Mouse (Mus musculus) G1E (cell line): ENCODE measurements around the gene Vps13d. TPM values are rescaled to one million over a fixed set of nuclear protein-coding genes. Genes with fewer than 3 reads are reported as not detected.

Source experiments
- ATAC-seq: 2 replicates; pipeline ENCODE4 v1.8.0; 2016; ENCODE audit warnings: mild to moderate bottlenecking; ENCODE audit not compliant: insufficient number of reproducible peaks, poor library complexity, low FRiP score, severe bottlenecking; ENCODE audit errors: extremely low read depth
- DNase-seq: peaks from one replicate; pipeline ENCODE4 v3.0.0; 2012; ENCODE audit warnings: low spot score
- H3K27me3 ChIP-seq: 2 replicates; pipeline ENCODE4 v1.6.1; 2012; ENCODE audit warnings: mild to moderate bottlenecking, low read length, inconsistent platforms; ENCODE audit not compliant: insufficient read depth
- H3K36me3 ChIP-seq: replicated peaks from 2 replicates; pipeline ENCODE3; 2012; ENCODE audit warnings: mild to moderate bottlenecking, inconsistent platforms
- H3K4me1 ChIP-seq: 2 replicates; pipeline ENCODE4 v1.6.1; 2012; ENCODE audit warnings: low read depth, low read length, inconsistent platforms, mixed read lengths; ENCODE audit not compliant: insufficient read depth
- H3K4me3 ChIP-seq: 2 replicates; pipeline ENCODE4 v1.5.1; 2012; ENCODE audit warnings: low read depth, mild to moderate bottlenecking, inconsistent platforms, low read length, moderate library complexity, mixed read lengths
- H3K9me3 ChIP-seq: replicated peaks from 2 replicates; pipeline ENCODE4 v1.6.1; 2012; ENCODE audit warnings: inconsistent platforms
- CTCF ChIP-seq: IDR thresholded peaks from 2 replicates; pipeline ENCODE4 v1.5.1; 2012; ENCODE audit warnings: low read depth, low read length, inconsistent platforms, mixed read lengths
- GATA1 ChIP-seq: IDR thresholded peaks from 2 replicates; pipeline ENCODE4 v1.6.1; 2012; ENCODE audit warnings: borderline replicate concordance, low read length, inconsistent platforms, mixed read lengths
- GATA2 ChIP-seq: IDR thresholded peaks from 2 replicates; pipeline ENCODE4 v1.6.1; 2012; ENCODE audit warnings: low read depth, low read length, inconsistent platforms, borderline replicate concordance
- POLR2AphosphoS5 ChIP-seq: IDR thresholded peaks from 2 replicates; pipeline ENCODE4 v1.6.1; 2012; ENCODE audit warnings: low read depth, low read length, inconsistent platforms; ENCODE audit not compliant: insufficient replicate concordance
- TAL1 ChIP-seq: conservative IDR thresholded peaks from 2 replicates; pipeline ENCODE4 v1.6.1; 2012; ENCODE audit warnings: low read depth, low read length, inconsistent platforms, mixed read lengths
- polyA plus RNA-seq: library from polyadenylated mRNA; stranded (reverse); fragments of >175 nt; gene quantifications from 2 replicates; pipeline ENCODE4 v1.2.3, GENCODE M21; 2012
- total RNA-seq, 2 experiments: library from RNA; stranded (forward) in 1 of 2; stranded (reverse) in 1 of 2; fragments of 200-1000 nt in 1 of 2; fragments of >200 nt in 1 of 2; fragmentation: Nextera tagmentation in 1 of 2; gene quantifications; 2 replicates each; pipeline ENCODE4 v1.2.3; 2014 to 2017

The Vps13d gene
- total and polyA plus RNA-seq, 3 experiments = 7.7 to 38.8 (median 34.7) TPM

DNA sequence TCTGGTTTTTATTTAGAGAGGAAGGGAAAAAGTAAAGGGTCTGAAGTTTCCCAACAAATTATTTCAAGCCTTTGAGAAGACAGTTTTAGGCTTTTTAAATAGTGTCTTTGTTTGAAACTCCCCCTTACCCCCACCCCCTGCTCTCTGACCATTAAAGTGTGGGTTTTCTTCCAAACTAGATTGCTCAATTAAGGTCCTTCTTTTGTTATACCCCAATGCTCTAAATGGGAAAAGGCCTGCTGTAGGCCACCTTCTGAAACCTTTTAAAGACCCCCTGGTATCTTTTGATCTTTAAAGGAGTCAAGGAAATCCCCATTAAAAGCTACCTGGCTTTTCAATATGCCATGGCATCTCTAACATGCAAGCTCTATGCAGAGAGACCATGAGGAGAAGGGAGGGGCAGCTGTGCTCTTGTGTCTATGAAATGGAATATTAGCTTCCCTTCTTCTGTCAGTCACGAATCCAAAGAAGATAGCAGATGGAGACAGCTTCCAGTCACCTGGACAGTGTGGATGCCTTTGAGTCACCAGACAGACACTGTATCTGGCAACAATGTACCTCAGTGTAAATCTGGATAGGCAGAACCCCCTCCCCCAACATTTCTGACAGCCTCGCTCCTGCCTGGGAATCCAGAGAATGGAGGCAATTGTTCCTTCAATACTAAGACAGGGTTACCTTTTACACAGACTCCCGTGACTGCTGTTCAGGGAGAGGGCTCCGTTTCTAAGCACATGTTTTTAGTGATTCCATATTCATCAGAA is 143.4 kb downstream of the Vps13d start:
- Histone ChIP-seq H3K36me3 (peaks cover 79% of the 10 kb centered on the region), H3K9me3 (no peaks in the 10 kb centered on the region), H3K27me3 (no peaks in the 10 kb centered on the region), H3K4me1 (peaks cover 11% of the 10 kb centered on the region), H3K4me3 (no peak overlapping the region)
- TF ChIP-seq TAL1 = no peak
- no peak for TF ChIP-seq GATA1
- TF ChIP-seq POLR2AphosphoS5 = no peak
- TF ChIP-seq CTCF = no peak
- no peak for TF ChIP-seq GATA2
- DNase-seq = no peak
- ATAC-seq = no peak

DNA sequence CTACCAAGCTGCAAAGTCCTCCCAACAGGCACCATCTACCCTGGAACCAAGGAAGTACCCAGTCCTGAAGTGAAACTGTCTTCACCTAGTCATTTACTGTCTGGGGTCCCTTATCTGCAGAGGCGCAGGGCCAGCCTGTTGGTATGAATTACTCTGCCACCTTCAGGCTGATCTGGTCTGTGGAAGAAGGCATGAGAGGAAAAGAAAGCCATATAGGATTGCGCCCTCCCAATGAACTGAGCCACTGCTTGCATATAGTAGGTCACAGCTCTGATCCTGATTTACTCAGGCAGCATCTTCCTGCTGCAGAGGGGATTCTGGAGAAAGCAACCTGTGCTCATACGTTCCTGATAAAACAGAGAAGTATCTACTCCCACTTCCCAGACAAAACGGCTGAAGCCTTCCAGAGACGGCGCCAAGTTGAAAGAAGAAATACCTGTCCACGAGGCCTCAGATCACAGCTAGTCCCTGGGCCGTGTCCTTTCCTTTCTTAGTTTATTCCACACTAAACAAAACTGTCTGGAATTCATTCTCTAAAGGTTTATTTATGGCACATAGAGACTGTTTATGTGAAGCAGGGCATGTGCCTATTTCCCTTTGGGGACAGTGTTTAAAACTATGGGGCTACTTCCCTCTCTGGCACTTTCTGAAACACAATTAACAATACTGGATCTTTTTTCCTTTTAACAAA is 144.1 kb downstream of the Vps13d start:
- Histone ChIP-seq H3K4me3 (no peak overlapping the region), H3K36me3 (peaks cover 78% of the 10 kb centered on the region), H3K4me1 (peaks cover 10% of the 10 kb centered on the region), H3K27me3 (no peaks in the 10 kb centered on the region), H3K9me3 (no peaks in the 10 kb centered on the region)
- ATAC-seq = no peak
- TF ChIP-seq CTCF = no peak
- no peak for TF ChIP-seq TAL1
- no peak for TF ChIP-seq GATA1
- no peak for TF ChIP-seq GATA2
- no peak for TF ChIP-seq POLR2AphosphoS5
- no peak for DNase-seq

DNA sequence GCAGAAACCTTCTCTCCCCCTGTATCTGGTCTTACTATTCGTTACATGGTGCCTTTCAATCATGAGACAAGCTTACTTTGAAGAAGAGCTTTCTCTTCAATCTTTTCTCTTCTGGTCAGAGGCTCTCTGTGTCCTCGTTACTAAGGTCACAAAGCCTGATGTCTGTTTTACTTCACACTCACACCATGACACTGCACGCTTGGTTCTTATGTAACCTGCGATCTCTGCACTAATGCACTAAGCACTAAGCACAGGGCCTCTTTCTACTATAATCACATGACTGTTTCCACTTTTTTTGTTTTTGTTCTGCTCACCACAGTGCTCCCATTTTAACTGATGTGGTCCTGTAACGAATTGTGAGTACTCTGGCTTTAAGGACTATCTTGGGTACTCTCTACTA is 146.8 kb downstream of the Vps13d start:
- H3K4me3 ChIP-seq = no peak overlapping the region
- H3K27me3 ChIP-seq = no peaks in the 10 kb centered on the region
- TF ChIP-seq GATA1 (no peak), POLR2AphosphoS5 (no peak), TAL1 (no peak), GATA2 (no peak), CTCF (no peak)
- DNase-seq = no peak
- H3K9me3 ChIP-seq = no peaks in the 10 kb centered on the region
- peaks cover 78% of the 10 kb centered on the region for H3K36me3 ChIP-seq
- ATAC-seq = no peak
- peaks cover 7% of the 10 kb centered on the region for H3K4me1 ChIP-seq

DNA sequence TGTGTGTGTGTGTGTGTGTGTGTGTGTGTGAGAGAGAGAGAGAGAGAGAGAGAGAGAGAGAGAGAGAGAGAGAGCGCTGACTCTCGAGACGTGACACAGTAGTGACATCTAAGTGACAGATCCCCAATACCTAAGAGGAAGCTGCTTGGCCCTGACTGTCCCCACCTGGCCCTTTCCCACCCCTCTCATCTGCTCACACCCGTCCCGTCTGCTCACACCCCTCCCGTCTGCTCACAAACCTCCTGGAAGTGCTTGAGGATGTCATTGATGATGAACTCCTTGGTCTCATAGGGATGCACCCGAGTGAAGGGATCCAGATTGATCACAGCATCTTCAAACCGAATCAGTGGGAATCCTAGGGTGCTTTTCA is 148.8 kb downstream of the Vps13d start:
- Histone ChIP-seq H3K36me3 (peaks cover 80% of the 10 kb centered on the region), H3K9me3 (no peaks in the 10 kb centered on the region), H3K4me1 (peaks cover 7% of the 10 kb centered on the region), H3K27me3 (no peaks in the 10 kb centered on the region), H3K4me3 (no peak overlapping the region)
- ATAC-seq (no peak), DNase-seq (no peak)
- no peak for TF ChIP-seq GATA2
- no peak for TF ChIP-seq CTCF
- no peak for TF ChIP-seq POLR2AphosphoS5
- TF ChIP-seq TAL1 = no peak
- TF ChIP-seq GATA1 = no peak

DNA sequence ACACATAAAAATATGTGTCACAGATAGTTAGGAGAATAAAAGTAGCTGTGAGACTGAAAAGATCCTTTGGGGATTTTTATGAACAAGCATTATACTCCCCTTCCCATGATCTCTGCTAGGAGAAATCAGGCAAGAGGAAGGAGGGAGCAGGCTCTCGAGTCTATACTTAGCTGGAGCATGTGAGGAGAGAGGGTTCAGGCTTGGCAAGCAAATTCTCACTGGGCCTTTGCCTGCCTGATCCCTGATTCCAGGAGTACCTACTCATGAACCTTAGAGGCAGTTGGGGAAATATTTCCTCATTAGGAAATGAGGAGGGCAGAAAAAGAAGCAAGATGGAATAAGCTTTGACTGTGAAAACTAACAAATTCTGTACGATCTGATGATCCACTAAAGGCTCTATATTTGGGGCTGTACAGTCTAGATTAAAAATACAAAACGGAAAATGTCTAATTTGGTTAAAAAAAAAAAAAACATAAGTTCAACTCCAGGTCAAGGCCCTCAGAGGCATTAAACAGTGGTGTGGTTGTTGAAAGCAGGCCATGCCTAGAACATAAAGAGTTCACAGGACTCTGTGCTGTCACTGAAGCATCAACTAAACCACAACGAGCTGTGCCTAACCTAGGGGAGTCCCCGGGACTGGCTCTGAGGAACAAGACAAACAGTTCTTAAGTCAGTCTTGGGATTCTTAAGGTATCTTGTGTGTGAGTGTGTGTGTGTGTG is 149.3 kb downstream of the Vps13d start:
- DNase-seq (no peak), ATAC-seq (no peak)
- TF ChIP-seq CTCF (no peak), POLR2AphosphoS5 (no peak), GATA1 (no peak), TAL1 (no peak), GATA2 (no peak)
- Histone ChIP-seq H3K4me3 (no peak overlapping the region), H3K9me3 (no peaks in the 10 kb centered on the region), H3K27me3 (no peaks in the 10 kb centered on the region), H3K36me3 (peaks cover 81% of the 10 kb centered on the region), H3K4me1 (peaks cover 5% of the 10 kb centered on the region)

DNA sequence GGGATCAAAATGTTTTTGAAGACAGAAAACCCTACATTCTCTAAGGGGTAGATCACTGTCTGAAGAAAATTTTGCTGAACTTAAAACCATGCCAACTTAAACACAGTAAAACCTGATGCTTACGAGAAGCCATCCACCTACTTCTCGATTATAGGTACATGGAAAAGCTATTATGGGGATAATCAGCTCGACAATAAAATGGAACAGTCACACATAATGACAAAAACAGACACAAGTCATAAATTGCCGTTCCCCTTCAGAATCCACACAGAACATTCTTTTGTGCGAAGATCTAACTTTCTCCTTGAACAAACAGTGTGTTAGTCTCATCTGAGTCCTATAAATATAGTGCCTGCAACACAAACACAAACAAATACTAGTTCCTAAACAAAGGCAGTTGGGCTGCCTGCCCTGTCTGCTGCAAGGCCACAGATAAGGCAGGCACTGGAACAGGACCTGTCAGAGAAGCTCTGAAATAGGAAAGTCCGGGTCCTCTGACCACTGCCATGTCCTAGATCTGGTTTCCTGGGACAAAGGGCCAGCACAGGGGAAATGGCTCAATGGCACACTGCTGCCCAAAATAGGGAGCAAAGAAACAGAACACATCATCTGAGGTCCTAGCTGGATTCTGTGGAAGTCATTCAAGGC is 153.5 kb downstream of the Vps13d start:
- DNase-seq = no peak
- Histone ChIP-seq H3K4me1 (peaks cover 23% of the 10 kb centered on the region), H3K4me3 (no peak overlapping the region), H3K36me3 (peaks cover 89% of the 10 kb centered on the region), H3K27me3 (no peaks in the 10 kb centered on the region), H3K9me3 (no peaks in the 10 kb centered on the region)
- ATAC-seq = no peak
- TF ChIP-seq TAL1 = no peak
- TF ChIP-seq GATA2 = no peak
- TF ChIP-seq CTCF = no peak
- TF ChIP-seq GATA1 = no peak
- no peak for TF ChIP-seq POLR2AphosphoS5
